Mouse (Mus musculus) layer of hippocampus, adult 11-12 months (tissue): Measurements from ENCODE around the gene Guca2a.
"Not testable (repeated sequence)": the region's sequence is repeated elsewhere in the genome, so short reads cannot be mapped to it uniquely, and the experiment has no call there.

Source experiments
- DNase-seq: peaks from one replicate; pipeline ENCODE4 v3.0.0; 2022; ENCODE audit warnings: low spot score

Gene Guca2a

GRCm38 (mm10) chr4:119637176-119637845, at the start of gene Guca2a:
Guca2a (plus strand) TSS chr4:119637704.
- no peak for DNase-seq

- no peak for DNase-seq
Observed at GRCm38 (mm10) chr4:119588037-119588436, 49.5 kb upstream of the Guca2a start.

- DNase-seq = no peak
Observed at GRCm38 (mm10) chr4:119589423-119589822, 48.1 kb upstream of the Guca2a start.

GRCm38 (mm10) chr4:119590027-119590426, 47.5 kb upstream of the Guca2a start:
- DNase-seq = no peak

GRCm38 (mm10) chr4:119592479-119592878, 45.0 kb upstream of the Guca2a start:
- no peak for DNase-seq

- no peak for DNase-seq
Observed at GRCm38 (mm10) chr4:119594331-119594730, 43.2 kb upstream of the Guca2a start.

- no peak for DNase-seq
Observed at GRCm38 (mm10) chr4:119599605-119600004, 37.9 kb upstream of the Guca2a start.

GRCm38 (mm10) chr4:119609488-119609887, 28.0 kb upstream of the Guca2a start:
- DNase-seq = no peak

- DNase-seq = no peak
Observed at GRCm38 (mm10) chr4:119614078-119614477, 23.4 kb upstream of the Guca2a start.

GRCm38 (mm10) chr4:119614724-119615123, 22.8 kb upstream of the Guca2a start:
- DNase-seq = no peak

GRCm38 (mm10) chr4:119626081-119626645, 11.3 kb upstream of the Guca2a start:
- no peak for DNase-seq

GRCm38 (mm10) chr4:119626876-119627275, 10.6 kb upstream of the Guca2a start:
- DNase-seq = no peak

- DNase-seq = no peak
Observed at GRCm38 (mm10) chr4:119627317-119627716, 10.2 kb upstream of the Guca2a start.

GRCm38 (mm10) chr4:119628363-119628762, 9.1 kb upstream of the Guca2a start:
- DNase-seq = not testable (repeated sequence)

- DNase-seq = peak; percentile 63
Observed at GRCm38 (mm10) chr4:119631115-119631919, 6.2 kb upstream of the Guca2a start.

GRCm38 (mm10) chr4:119632721-119633120, 4.8 kb upstream of the Guca2a start:
- DNase-seq = no peak

- DNase-seq = no peak
Observed at GRCm38 (mm10) chr4:119633342-119633741, 4.2 kb upstream of the Guca2a start.

- no peak for DNase-seq
Observed at GRCm38 (mm10) chr4:119633948-119634347, 3.6 kb upstream of the Guca2a start.

- DNase-seq = no peak
Observed at GRCm38 (mm10) chr4:119634908-119635660, 2.4 kb upstream of the Guca2a start.

GRCm38 (mm10) chr4:119635686-119636085, 1.8 kb upstream of the Guca2a start:
- no peak for DNase-seq

- no peak for DNase-seq
Observed at GRCm38 (mm10) chr4:119636731-119637130, 773 bp upstream of the Guca2a start.

GRCm38 (mm10) chr4:119637946-119638345, 442 bp downstream of the Guca2a start:
- DNase-seq = no peak
